Mouse (Mus musculus): ENCODE results near the gene Abi3. TPM values are rescaled to one million over a fixed set of nuclear protein-coding genes. Genes with fewer than 3 reads are reported as not detected.

The Abi3 gene
- polyA plus RNA-seq, 2 experiments, result 2.3 to 4.9 TPM

DNA sequence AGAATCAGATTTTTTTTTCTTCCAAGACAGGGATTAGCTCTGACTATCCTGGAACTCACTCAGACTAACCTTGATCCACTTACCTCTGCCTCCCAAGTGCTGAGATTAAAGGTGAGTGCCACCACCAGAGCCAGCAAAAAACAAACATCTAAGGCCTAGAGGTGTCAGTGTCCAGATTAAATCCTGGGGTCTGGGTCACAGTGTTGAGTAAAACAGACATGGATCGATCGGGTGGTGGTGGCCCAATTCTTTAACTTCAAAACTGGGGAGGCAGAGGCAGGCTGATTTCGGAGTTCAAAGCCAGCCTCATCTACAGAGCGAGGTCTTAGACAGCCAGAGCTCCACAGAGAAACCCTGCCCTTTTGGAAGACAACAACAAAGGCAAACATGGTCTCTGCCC lies 19.8 kb downstream of the Abi3 start:
- Histone ChIP-seq H3K9ac (replicated peaks) (no peak overlapping the region), H3K27ac (no peak overlapping the region), H3K9me3 (ENCODE audit: control insufficient read depth, low read length) (no peaks in the 10 kb centered on the region), H3K4me3 (ENCODE audit: insufficient read depth in 1 of 2, low read depth in 2 of 2, low read length in 2 of 2) (no peak overlapping the region), H3K36me3 (replicated peaks; ENCODE audit: control insufficient read depth, insufficient read depth, low read depth) (no peaks in the 10 kb centered on the region), H3K4me1 (replicated peaks; ENCODE audit: control insufficient read depth in 2 of 2, insufficient read depth in 2 of 2, low read length in 1 of 2) (peaks cover 18 to 29% of the 10 kb centered on the region in 2 experiments), H3K4me2 (ENCODE audit: low read depth) (no peak overlapping the region), H3K27me3 (ENCODE audit: control insufficient read depth, insufficient read depth, low read length) (peaks cover 5% of the 10 kb centered on the region)
- DNase-seq (ENCODE audit: low read depth in 3 of 3, low spot score in 3 of 3) (no peak), ATAC-seq (ENCODE audit: insufficient read depth) (no peak)
- 86% methylated on average over 4 of the region's 4 CpGs for WGBS (ENCODE audit: insufficient replicate concordance)
- no peak for TF ChIP-seq EP300 (IDR thresholded peaks at IDR 0.05; ENCODE audit: low read depth)
- TF ChIP-seq CTCF (IDR thresholded peaks at IDR 0.05; ENCODE audit: low read depth), result no peak

DNA sequence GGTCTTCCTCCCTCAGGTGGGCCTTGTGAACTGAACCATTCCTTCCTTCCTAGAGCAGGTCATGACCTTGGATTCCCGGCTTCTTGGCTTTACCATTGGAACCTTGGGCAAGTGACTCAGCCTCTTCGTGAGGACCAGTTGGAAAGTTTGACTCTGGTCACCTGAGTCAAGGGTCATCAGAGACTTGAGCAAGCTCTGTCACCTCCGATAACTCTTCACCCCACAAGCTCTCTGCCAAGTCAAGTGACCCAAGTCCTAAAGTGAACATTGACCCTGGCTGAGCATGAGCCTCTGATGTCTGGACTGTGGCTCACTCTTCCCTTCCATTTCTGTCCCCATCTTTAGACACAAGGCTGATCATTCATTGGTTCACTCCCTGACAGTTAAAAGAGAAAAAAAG lies 20.8 kb downstream of the Abi3 start:
- Histone ChIP-seq H3K9me3 (ENCODE audit: control insufficient read depth, low read length) (no peaks in the 10 kb centered on the region), H3K9ac (replicated peaks) (no peak overlapping the region), H3K36me3 (replicated peaks; ENCODE audit: control insufficient read depth, insufficient read depth, low read depth) (no peaks in the 10 kb centered on the region), H3K4me3 (ENCODE audit: insufficient read depth in 1 of 2, low read depth in 2 of 2, low read length in 2 of 2) (no peak overlapping the region), H3K27me3 (ENCODE audit: control insufficient read depth, insufficient read depth, low read length) (peaks cover 5% of the 10 kb centered on the region), H3K4me2 (ENCODE audit: low read depth) (no peak overlapping the region), H3K27ac (no peak overlapping the region), H3K4me1 (replicated peaks; ENCODE audit: control insufficient read depth in 2 of 2, insufficient read depth in 2 of 2, low read length in 1 of 2) (peaks cover 9 to 20% of the 10 kb centered on the region in 2 experiments)
- no peak for TF ChIP-seq EP300 (IDR thresholded peaks at IDR 0.05; ENCODE audit: low read depth)
- no peak for TF ChIP-seq CTCF (IDR thresholded peaks at IDR 0.05; ENCODE audit: low read depth)
- ATAC-seq (ENCODE audit: insufficient read depth) (no peak), DNase-seq (ENCODE audit: low read depth in 3 of 3, low spot score in 3 of 3) (no peak)
- 78% methylated on average over 3 of the region's 3 CpGs for WGBS (ENCODE audit: insufficient replicate concordance)

DNA sequence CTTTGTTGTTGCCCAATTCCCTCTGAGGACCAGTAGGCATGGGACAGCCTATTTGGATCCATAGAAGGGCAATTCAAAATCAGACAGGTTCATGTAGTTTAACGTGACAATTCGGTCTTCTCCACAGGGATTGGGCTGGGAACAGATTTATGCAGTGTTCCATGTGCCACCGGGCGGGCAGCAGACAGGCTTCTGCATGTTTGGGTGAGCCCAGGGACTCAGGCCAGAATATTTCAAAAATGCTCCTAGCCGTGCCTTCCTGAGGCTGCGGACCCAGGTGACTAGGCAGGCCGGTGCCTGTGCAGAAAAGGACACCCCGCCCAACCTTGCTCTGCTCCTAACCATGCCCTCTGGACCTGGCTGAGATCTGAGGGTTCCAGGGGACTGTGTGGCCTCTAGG lies 23.1 kb downstream of the Abi3 start:
- Histone ChIP-seq H3K4me3 (ENCODE audit: insufficient read depth in 1 of 2, low read depth in 2 of 2, low read length in 2 of 2) (no peak overlapping the region), H3K4me1 (replicated peaks; ENCODE audit: control insufficient read depth in 2 of 2, insufficient read depth in 2 of 2, low read length in 1 of 2) (peaks cover 7 to 12% of the 10 kb centered on the region in 2 experiments), H3K4me2 (ENCODE audit: low read depth) (no peak overlapping the region), H3K27me3 (ENCODE audit: control insufficient read depth, insufficient read depth, low read length) (no peaks in the 10 kb centered on the region), H3K9me3 (ENCODE audit: control insufficient read depth, low read length) (no peaks in the 10 kb centered on the region), H3K9ac (replicated peaks) (no peak overlapping the region), H3K27ac (no peak overlapping the region), H3K36me3 (replicated peaks; ENCODE audit: control insufficient read depth, insufficient read depth, low read depth) (no peaks in the 10 kb centered on the region)
- DNase-seq (ENCODE audit: low read depth in 3 of 3, low spot score in 3 of 3), result no peak
- 86% methylated on average over 8 of the region's 8 CpGs for WGBS (ENCODE audit: insufficient replicate concordance)
- TF ChIP-seq EP300 (IDR thresholded peaks at IDR 0.05; ENCODE audit: low read depth), result no peak
- no peak for TF ChIP-seq CTCF (IDR thresholded peaks at IDR 0.05; ENCODE audit: low read depth)
- no peak for ATAC-seq (ENCODE audit: insufficient read depth)

DNA sequence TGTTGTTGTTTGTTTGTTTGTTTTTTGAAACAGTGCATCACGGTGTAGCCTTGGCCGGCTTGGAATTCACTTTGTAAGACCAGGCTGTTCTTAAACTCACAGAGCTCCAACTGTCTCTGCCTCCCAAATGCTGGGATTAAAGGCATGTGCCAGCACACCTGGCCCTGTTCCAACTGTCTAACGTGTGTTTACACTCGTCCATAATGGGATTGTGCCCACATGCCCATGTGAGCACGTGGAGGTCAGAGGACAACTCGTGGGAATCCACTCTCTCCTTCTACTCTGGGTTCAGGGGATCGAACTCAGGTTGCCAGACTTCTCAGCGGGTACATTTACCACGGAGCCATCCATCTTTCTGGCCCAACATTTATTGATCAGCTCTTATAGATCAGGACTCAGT lies 26.9 kb downstream of the Abi3 start:
- H3K4me2 ChIP-seq (ENCODE audit: low read depth), result no peak overlapping the region
- no peaks in the 10 kb centered on the region for H3K9me3 ChIP-seq (ENCODE audit: control insufficient read depth, low read length)
- no peaks in the 10 kb centered on the region for H3K27me3 ChIP-seq (ENCODE audit: control insufficient read depth, insufficient read depth, low read length)
- DNase-seq (ENCODE audit: low read depth in 3 of 3, low spot score in 3 of 3) (no peak), ATAC-seq (ENCODE audit: insufficient read depth) (no peak)
- WGBS (ENCODE audit: insufficient replicate concordance), result 76% methylated on average over 9 of the region's 9 CpGs
- TF ChIP-seq EP300 (IDR thresholded peaks at IDR 0.05; ENCODE audit: low read depth), result no peak
- TF ChIP-seq CTCF (IDR thresholded peaks at IDR 0.05; ENCODE audit: low read depth), result no peak
- H3K4me3 ChIP-seq (ENCODE audit: insufficient read depth in 1 of 2, low read depth in 2 of 2, low read length in 2 of 2), result no peak overlapping the region
- no peaks in the 10 kb centered on the region for H3K36me3 ChIP-seq (replicated peaks; ENCODE audit: control insufficient read depth, insufficient read depth, low read depth)
- no peak overlapping the region for H3K9ac ChIP-seq (replicated peaks)
- H3K27ac ChIP-seq, result no peak overlapping the region
- H3K4me1 ChIP-seq (replicated peaks; ENCODE audit: control insufficient read depth in 2 of 2, insufficient read depth in 2 of 2, low read length in 1 of 2), result peaks cover 5 to 8% of the 10 kb centered on the region in 2 experiments

DNA sequence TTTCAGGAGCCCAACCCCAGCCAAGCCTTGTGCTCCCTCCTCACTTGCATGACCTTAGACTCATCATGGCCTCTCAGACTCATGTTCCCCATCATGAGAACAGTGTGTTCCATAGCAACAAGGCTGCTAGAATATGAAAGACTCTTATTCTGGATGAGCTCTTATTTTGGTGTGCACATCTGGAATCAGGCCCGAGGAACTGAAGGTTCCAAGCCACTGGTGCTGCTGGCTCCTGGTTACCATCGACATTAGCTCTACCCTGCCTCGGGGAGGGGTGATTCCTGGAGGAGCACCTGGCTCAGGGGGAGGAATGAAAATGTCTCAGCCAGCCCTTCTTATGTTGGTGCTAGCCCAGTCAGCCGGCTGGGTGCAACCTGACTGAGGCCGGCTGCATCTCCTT lies 27.4 kb downstream of the Abi3 start:
- no peak for ATAC-seq (ENCODE audit: insufficient read depth)
- Histone ChIP-seq H3K4me2 (ENCODE audit: low read depth) (no peak overlapping the region), H3K4me1 (replicated peaks; ENCODE audit: control insufficient read depth in 2 of 2, insufficient read depth in 2 of 2, low read length in 1 of 2) (peaks cover 11 to 12% of the 10 kb centered on the region in 2 experiments), H3K9me3 (ENCODE audit: control insufficient read depth, low read length) (no peaks in the 10 kb centered on the region), H3K9ac (replicated peaks) (no peak overlapping the region), H3K27me3 (ENCODE audit: control insufficient read depth, insufficient read depth, low read length) (no peaks in the 10 kb centered on the region), H3K4me3 (ENCODE audit: insufficient read depth in 1 of 2, low read depth in 2 of 2, low read length in 2 of 2) (no peak overlapping the region), H3K27ac (no peak overlapping the region), H3K36me3 (replicated peaks; ENCODE audit: control insufficient read depth, insufficient read depth, low read depth) (no peaks in the 10 kb centered on the region)
- TF ChIP-seq CTCF (IDR thresholded peaks at IDR 0.05; ENCODE audit: low read depth) (no peak), EP300 (IDR thresholded peaks at IDR 0.05; ENCODE audit: low read depth) (no peak)
- DNase-seq (ENCODE audit: low read depth in 3 of 3, low spot score in 3 of 3), result no peak
- 74% methylated on average over 5 of the region's 5 CpGs for WGBS (ENCODE audit: insufficient replicate concordance)

Measured in liver, embryonic 14.5 days (tissue).